Mouse (Mus musculus): ENCODE data around the gene Gm11565.
"Not testable (repeated sequence)": the region's sequence is repeated elsewhere in the genome, so short reads cannot be mapped to it uniquely, and the experiment has no call there.

Gm11565 gene

GRCm38 (mm10) chr11:99914451-99914850 is at the start of gene Gm11565:
Gm11565 (plus strand) TSS chr11:99914751.
- no peak for DNase-seq

GRCm38 (mm10) chr11:99873089-99873488 is 41.5 kb upstream of the Gm11565 start, which contains the start of gene Krtap9-1:
Krtap9-1 (plus strand) TSS chr11:99873389.
- DNase-seq: not testable (repeated sequence)

DNA sequence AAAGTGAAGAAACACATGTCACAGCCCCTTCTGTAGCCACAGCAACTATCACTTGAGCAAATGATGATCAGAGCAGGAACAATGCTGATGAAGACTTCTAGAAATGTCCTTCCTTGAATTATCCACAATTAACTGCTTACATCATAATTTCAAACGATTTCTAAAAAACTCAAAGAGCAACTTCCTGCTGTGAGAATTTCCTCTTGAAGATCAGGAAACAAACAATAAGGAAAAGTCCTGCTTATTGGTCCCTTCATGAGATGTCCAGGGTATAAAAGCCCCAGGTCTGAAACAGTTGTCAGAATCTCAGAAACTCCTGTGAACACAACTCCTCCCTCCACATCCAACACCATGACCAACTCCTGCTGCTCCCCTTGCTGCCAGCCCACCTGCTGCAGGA is 35.7 kb upstream of the Gm11565 start, which contains the start of gene Gm11567:
Gene Gm11567, plus strand, starts transcription at position 301 of the 400 bp plus-strand sequence.
- DNase-seq: not testable (repeated sequence)

DNA sequence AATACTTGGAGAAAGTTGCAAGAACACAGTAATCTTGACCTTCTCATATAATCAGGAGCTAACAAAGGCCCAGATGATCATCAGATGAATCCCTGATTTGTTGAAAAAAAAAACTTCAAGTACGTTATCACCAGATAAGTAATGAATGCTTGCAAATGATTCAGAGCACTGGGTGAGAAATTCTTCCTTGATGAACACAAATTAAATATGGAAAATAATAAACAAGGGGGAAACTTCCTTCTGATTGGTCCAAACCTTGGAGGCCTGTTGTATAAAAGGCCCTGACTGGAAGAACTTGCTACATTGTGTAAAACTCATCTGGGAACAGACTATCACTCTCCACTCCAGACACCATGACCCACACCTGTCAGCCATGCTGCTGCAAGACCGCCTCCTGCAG is 6.9 kb upstream of the Gm11565 start, which contains the start of gene Krtap31-1:
Gene Krtap31-1, plus strand, starts transcription at position 301 of the 400 bp plus-strand sequence.
- DNase-seq: no peak

DNA sequence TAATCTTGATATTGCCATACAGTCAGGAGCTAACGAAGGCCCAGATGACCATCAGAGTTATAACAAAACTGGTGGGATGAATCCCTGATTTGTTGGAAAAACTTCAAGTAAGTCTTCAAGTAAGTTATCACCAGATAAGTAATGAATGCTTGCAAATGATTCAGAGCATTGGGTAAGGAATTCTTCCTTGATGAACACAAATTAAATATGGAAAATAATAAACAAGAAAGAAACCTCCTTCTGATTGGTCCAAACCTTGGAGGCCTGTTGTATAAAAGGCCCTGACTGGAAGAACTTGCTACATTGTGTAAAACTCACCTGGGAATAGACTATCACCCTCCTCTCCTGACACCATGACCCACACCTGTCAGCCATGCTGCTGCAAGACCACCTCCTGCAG is 21.4 kb downstream of the Gm11565 start, which contains the start of gene Krtap31-2:
Gene Krtap31-2, plus strand, starts transcription at position 301 of the 400 bp plus-strand sequence.
- DNase-seq: no peak

GRCm38 (mm10) chr11:99937751-99938264 is 23.3 kb downstream of the Gm11565 start:
- no peak for DNase-seq

GRCm38 (mm10) chr11:99948175-99948574 is 33.6 kb downstream of the Gm11565 start, which contains the start of gene Krtap9-5:
Krtap9-5 (plus strand) TSS chr11:99948475.
- DNase-seq: no peak

GRCm38 (mm10) chr11:99964213-99964612 is 49.7 kb downstream of the Gm11565 start:
- no peak for DNase-seq
